Mouse (Mus musculus): ENCODE measurements at regions not wholly inside any gene's neighbourhood (a gene's known extent, or its start where the extent isn't known, plus 50 kb on each side); places are given as distances from the start of the nearest gene placed in this dataset.

- no peaks in the 10 kb centered on the region for H3K27me3 ChIP-seq
- H3K36me3 ChIP-seq, result no peaks in the 10 kb centered on the region
- H3K4me3 ChIP-seq, result no peak overlapping the region
- no peak overlapping the region for H3K27ac ChIP-seq
- H3K4me2 ChIP-seq (replicated peaks), result no peak overlapping the region
- 44% methylated on average over 11 of the region's 11 CpGs for WGBS
- H3K9ac ChIP-seq, result no peak overlapping the region
- no peaks in the 10 kb centered on the region for H3K4me1 ChIP-seq
- ATAC-seq (ENCODE audit: insufficient number of reproducible peaks, insufficient read depth, low FRiP score, low TSS enrichment), result no peak
- no peaks in the 10 kb centered on the region for H3K9me3 ChIP-seq
Measured at GRCm38 (mm10) chr8:92529756-92530155, 144.3 kb upstream of the Irx6 start.

GRCm38 (mm10) chr8:92540636-92541035 is 133.5 kb upstream of the Irx6 start:
- no peak for ATAC-seq (ENCODE audit: insufficient number of reproducible peaks, insufficient read depth, low FRiP score, low TSS enrichment)
- no peaks in the 10 kb centered on the region; the same call in 1 of the 2 replicates for H3K4me1 ChIP-seq
- H3K4me3 ChIP-seq, result no peak overlapping the region
- no peaks in the 10 kb centered on the region for H3K9me3 ChIP-seq
- no peak overlapping the region for H3K4me2 ChIP-seq (replicated peaks)
- WGBS, result 43% methylated on average over 2 of the region's 2 CpGs
- no peaks in the 10 kb centered on the region for H3K36me3 ChIP-seq
- H3K9ac ChIP-seq, result no peak overlapping the region
- H3K27ac ChIP-seq, result no peak overlapping the region
- 0 out of 2 replicates have a peak, but pooled peaks cover 3% of the 10 kb centered on the region for H3K27me3 ChIP-seq

- H3K36me3 ChIP-seq, result no peaks in the 10 kb centered on the region
Measured at GRCm38 (mm10) chr8:92545347-92546059, 128.6 kb upstream of the Irx6 start.

GRCm38 (mm10) chr8:92555140-92555539 is 118.9 kb upstream of the Irx6 start:
- H3K4me2 ChIP-seq (replicated peaks), result no peak overlapping the region
- H3K9me3 ChIP-seq, result no peaks in the 10 kb centered on the region; the same call in 1 of the 2 replicates
- H3K9ac ChIP-seq, result no peak overlapping the region
- no peak overlapping the region for H3K4me3 ChIP-seq
- no peak for ATAC-seq (ENCODE audit: insufficient number of reproducible peaks, insufficient read depth, low FRiP score, low TSS enrichment)
- 52% methylated on average over 12 of the region's 12 CpGs for WGBS
- H3K27me3 ChIP-seq, result no peaks in the 10 kb centered on the region
- H3K4me1 ChIP-seq, result peaks cover 10% of the 10 kb centered on the region; the same call in 1 of the 2 replicates
- H3K36me3 ChIP-seq, result no peaks in the 10 kb centered on the region
- H3K27ac ChIP-seq, result no peak overlapping the region

More at GRCm38 (mm10) chr8:92545347-92546059, 128.6 kb upstream of the Irx6 start:
- H3K27ac ChIP-seq, result no peak overlapping the region
- H3K27me3 ChIP-seq, result no peaks in the 10 kb centered on the region
- H3K4me3 ChIP-seq, result no peak overlapping the region
- no peaks in the 10 kb centered on the region for H3K9me3 ChIP-seq
- no peak overlapping the region for H3K4me2 ChIP-seq (replicated peaks)
- no peak for ATAC-seq (ENCODE audit: insufficient number of reproducible peaks, insufficient read depth, low FRiP score, low TSS enrichment)
- no peaks in the 10 kb centered on the region; the same call in 1 of the 2 replicates for H3K4me1 ChIP-seq
- no peak overlapping the region for H3K9ac ChIP-seq
- 34% methylated on average over 17 of the region's 17 CpGs for WGBS

- no peak overlapping the region for H3K27ac ChIP-seq
- H3K36me3 ChIP-seq, result no peaks in the 10 kb centered on the region
- peaks cover 10% of the 10 kb centered on the region; the same call in 1 of the 2 replicates for H3K4me1 ChIP-seq
- no peak overlapping the region for H3K4me2 ChIP-seq (replicated peaks)
- H3K9ac ChIP-seq, result no peak overlapping the region
- H3K27me3 ChIP-seq, result no peaks in the 10 kb centered on the region
- ATAC-seq (ENCODE audit: insufficient number of reproducible peaks, insufficient read depth, low FRiP score, low TSS enrichment), result no peak
- no peaks in the 10 kb centered on the region; the same call in 1 of the 2 replicates for H3K9me3 ChIP-seq
- H3K4me3 ChIP-seq, result no peak overlapping the region
- WGBS, result 23% methylated on average over 7 of the region's 7 CpGs
Measured at GRCm38 (mm10) chr8:92555631-92556030, 118.5 kb upstream of the Irx6 start.

- no peak for ATAC-seq (ENCODE audit: insufficient number of reproducible peaks, insufficient read depth, low FRiP score, low TSS enrichment)
- Histone ChIP-seq H3K27ac (no peak overlapping the region), H3K27me3 (no peaks in the 10 kb centered on the region), H3K9ac (no peak overlapping the region), H3K9me3 (no peaks in the 10 kb centered on the region), H3K4me3 (no peak overlapping the region), H3K36me3 (no peaks in the 10 kb centered on the region), H3K4me2 (replicated peaks) (no peak overlapping the region), H3K4me1 (no peaks in the 10 kb centered on the region)
- WGBS, result 62% methylated on average over 5 of the region's 5 CpGs
Measured at GRCm38 (mm10) chr8:92562471-92562870, 111.6 kb upstream of the Irx6 start.

GRCm38 (mm10) chr8:92562962-92563361 is 111.1 kb upstream of the Irx6 start:
- Histone ChIP-seq H3K9ac (no peak overlapping the region), H3K4me1 (no peaks in the 10 kb centered on the region), H3K27ac (no peak overlapping the region), H3K27me3 (no peaks in the 10 kb centered on the region), H3K9me3 (no peaks in the 10 kb centered on the region), H3K36me3 (no peaks in the 10 kb centered on the region), H3K4me2 (replicated peaks) (no peak overlapping the region), H3K4me3 (no peak overlapping the region)
- WGBS, result 57% methylated on average over 5 of the region's 5 CpGs
- no peak for ATAC-seq (ENCODE audit: insufficient number of reproducible peaks, insufficient read depth, low FRiP score, low TSS enrichment)

- no peak overlapping the region for H3K4me2 ChIP-seq (replicated peaks)
- 84% methylated on average over 10 of the region's 10 CpGs for WGBS
- no peak overlapping the region for H3K9ac ChIP-seq
- ATAC-seq (ENCODE audit: insufficient number of reproducible peaks, insufficient read depth, low FRiP score, low TSS enrichment), result no peak
- H3K27me3 ChIP-seq, result no peaks in the 10 kb centered on the region
- no peaks in the 10 kb centered on the region for H3K9me3 ChIP-seq
- H3K4me1 ChIP-seq, result no peaks in the 10 kb centered on the region
- no peaks in the 10 kb centered on the region for H3K36me3 ChIP-seq
- H3K4me3 ChIP-seq, result no peak overlapping the region
- no peak overlapping the region for H3K27ac ChIP-seq
Measured at GRCm38 (mm10) chr8:92569650-92570049, 104.4 kb upstream of the Irx6 start.

GRCm38 (mm10) chr8:92579446-92579845 is 94.6 kb upstream of the Irx6 start:
- ATAC-seq (ENCODE audit: insufficient number of reproducible peaks, insufficient read depth, low FRiP score, low TSS enrichment), result no peak
- H3K27me3 ChIP-seq, result no peaks in the 10 kb centered on the region
- H3K4me3 ChIP-seq, result no peak overlapping the region

GRCm38 (mm10) chr8:92581051-92581450 is 93.0 kb upstream of the Irx6 start:
- 92% methylated on average over 2 of the region's 2 CpGs for WGBS
- no peak overlapping the region for H3K27ac ChIP-seq
- no peak for ATAC-seq (ENCODE audit: insufficient number of reproducible peaks, insufficient read depth, low FRiP score, low TSS enrichment)

More at GRCm38 (mm10) chr8:92579446-92579845, 94.6 kb upstream of the Irx6 start:
- H3K9me3 ChIP-seq, result no peaks in the 10 kb centered on the region
- no peak overlapping the region for H3K4me2 ChIP-seq (replicated peaks)
- no peaks in the 10 kb centered on the region for H3K36me3 ChIP-seq
- no peaks in the 10 kb centered on the region for H3K4me1 ChIP-seq
- 59% methylated on average over 2 of the region's 2 CpGs for WGBS
- no peak overlapping the region for H3K9ac ChIP-seq
- H3K27ac ChIP-seq, result no peak overlapping the region

GRCm38 (mm10) chr8:92600766-92601165 is 73.3 kb upstream of the Irx6 start:
- H3K4me3 ChIP-seq, result no peak overlapping the region
- no peak overlapping the region for H3K9ac ChIP-seq
- no peak overlapping the region for H3K4me2 ChIP-seq (replicated peaks)
- 0 out of 2 replicates have a peak, but pooled peaks cover 3% of the 10 kb centered on the region for H3K27me3 ChIP-seq
- no peak for ATAC-seq (ENCODE audit: insufficient number of reproducible peaks, insufficient read depth, low FRiP score, low TSS enrichment)
- no peaks in the 10 kb centered on the region for H3K36me3 ChIP-seq
- WGBS, result 89% methylated on average over 3 of the region's 3 CpGs
- no peak overlapping the region for H3K27ac ChIP-seq
- 0 out of 2 replicates have a peak, but pooled peaks cover 3% of the 10 kb centered on the region for H3K4me1 ChIP-seq
- H3K9me3 ChIP-seq, result no peaks in the 10 kb centered on the region

More at GRCm38 (mm10) chr8:92581051-92581450, 93.0 kb upstream of the Irx6 start:
- no peak overlapping the region for H3K4me2 ChIP-seq (replicated peaks)
- no peak overlapping the region for H3K4me3 ChIP-seq
- no peak overlapping the region for H3K9ac ChIP-seq
- H3K36me3 ChIP-seq, result no peaks in the 10 kb centered on the region
- no peaks in the 10 kb centered on the region for H3K9me3 ChIP-seq
- no peaks in the 10 kb centered on the region for H3K4me1 ChIP-seq
- no peaks in the 10 kb centered on the region for H3K27me3 ChIP-seq

GRCm38 (mm10) chr8:92602973-92603372 is 71.1 kb upstream of the Irx6 start:
- no peaks in the 10 kb centered on the region for H3K9me3 ChIP-seq
- H3K9ac ChIP-seq, result no peak overlapping the region
- 49% methylated on average over 7 of the region's 7 CpGs for WGBS
- H3K27ac ChIP-seq, result no peak overlapping the region
- H3K4me1 ChIP-seq, result 0 out of 2 replicates have a peak, but pooled peaks cover 3% of the 10 kb centered on the region
- no peaks in the 10 kb centered on the region for H3K36me3 ChIP-seq
- no peak overlapping the region for H3K4me3 ChIP-seq
- ATAC-seq (ENCODE audit: insufficient number of reproducible peaks, insufficient read depth, low FRiP score, low TSS enrichment), result no peak
- H3K27me3 ChIP-seq, result 0 out of 2 replicates have a peak, but pooled peaks cover 3% of the 10 kb centered on the region
- no peak overlapping the region for H3K4me2 ChIP-seq (replicated peaks)
